Mouse (Mus musculus) CH12.LX (cell line): ENCODE measurements around the gene Mrnip.

Experiments
- BHLHE40 ChIP-seq: IDR thresholded peaks from 2 replicates; pipeline ENCODE4 v1.6.1; 2011; ENCODE audit warnings: mild to moderate bottlenecking, low read depth, low read length, improper control_type of control experiment
- CTCF ChIP-seq, 2 experiments: IDR thresholded peaks in 1 of 2; conservative IDR thresholded peaks in 1 of 2; 2 replicates each; pipeline ENCODE4 v1.5.1; 2011 to 2012; ENCODE audit warnings: low read depth in 2 of 2, low read length in 2 of 2, improper control_type of control experiment in 1 of 2, inconsistent platforms in 1 of 2, mild to moderate bottlenecking in 1 of 2, moderate library complexity in 1 of 2

GRCm38 (mm10) chr11:50192278-50192677 lies 18.0 kb downstream of the Mrnip start:
- TF ChIP-seq BHLHE40 (no peak), CTCF (conservative IDR thresholded peaks at IDR 0.05 in 1 of 2, IDR thresholded peaks at IDR 0.05 in 1 of 2; ENCODE audit: low read depth in 2 of 2, low read length in 2 of 2) (no peak)
